Mouse (Mus musculus) kidney, adult 11 months (tissue): ENCODE measurements around the gene Mapk3.

Source experiments
- DNase-seq: peaks from one replicate; pipeline ENCODE4 v3.0.0; 2022

Mapk3 gene

DNA sequence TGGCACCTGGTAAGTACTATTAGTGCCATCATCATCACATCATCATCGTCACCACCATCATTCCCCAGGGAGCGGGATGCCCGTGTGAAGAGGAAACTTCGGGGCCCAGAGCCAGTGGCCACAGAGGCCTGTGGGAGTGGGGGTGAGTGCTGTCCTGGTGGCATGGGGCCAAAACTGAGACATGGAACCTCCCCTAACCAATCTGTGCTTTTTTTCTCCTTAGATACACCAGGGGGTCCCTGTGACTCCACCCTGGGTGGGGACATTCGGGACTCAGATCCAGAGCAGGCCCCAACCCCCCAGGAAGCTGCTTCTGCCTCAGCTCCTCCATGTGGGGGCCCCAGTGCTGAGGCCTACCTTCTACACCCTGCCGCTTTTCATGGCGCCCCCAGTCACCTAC is 25.1 kb downstream of the Mapk3 start:
- DNase-seq = no peak

DNA sequence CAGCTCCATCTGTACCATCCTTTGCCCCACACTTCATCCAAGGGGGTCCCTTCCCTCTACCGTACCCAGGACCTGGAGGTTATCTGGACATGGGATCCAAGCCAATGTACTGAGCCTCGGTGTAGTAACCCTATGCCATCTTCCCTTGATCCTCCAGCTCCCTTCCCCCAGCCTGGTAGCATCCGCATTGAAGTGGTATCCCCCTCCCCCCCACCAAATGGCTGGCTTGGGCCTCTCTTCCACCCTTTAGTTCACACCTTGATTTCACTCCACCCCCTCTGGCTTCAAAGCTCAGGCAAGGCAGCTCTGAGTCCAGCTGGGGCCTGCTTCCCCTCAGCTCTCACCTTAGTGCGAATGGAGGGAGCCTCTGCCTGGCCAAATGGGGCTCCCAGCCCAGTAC is 25.7 kb downstream of the Mapk3 start:
- no peak for DNase-seq

DNA sequence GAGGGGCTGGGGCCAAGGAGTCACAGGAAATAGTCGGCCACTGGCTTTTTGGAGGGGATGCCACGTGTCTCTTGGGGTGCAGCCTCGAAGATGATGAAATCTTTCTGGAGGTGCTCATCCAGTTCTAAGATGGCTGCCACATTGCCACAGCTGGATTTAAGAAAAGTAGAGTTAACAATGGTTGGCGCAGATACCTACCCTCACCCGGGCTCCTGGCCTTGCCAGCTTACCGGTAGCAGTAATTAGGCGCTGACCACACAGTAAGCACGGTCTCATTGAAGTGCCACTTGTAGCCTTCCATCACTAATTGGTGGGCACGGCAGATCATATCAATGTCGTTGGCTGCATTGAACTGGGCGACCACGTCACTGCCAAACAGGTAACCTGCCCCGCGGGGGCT is 26.7 kb downstream of the Mapk3 start:
- DNase-seq = no peak

DNA sequence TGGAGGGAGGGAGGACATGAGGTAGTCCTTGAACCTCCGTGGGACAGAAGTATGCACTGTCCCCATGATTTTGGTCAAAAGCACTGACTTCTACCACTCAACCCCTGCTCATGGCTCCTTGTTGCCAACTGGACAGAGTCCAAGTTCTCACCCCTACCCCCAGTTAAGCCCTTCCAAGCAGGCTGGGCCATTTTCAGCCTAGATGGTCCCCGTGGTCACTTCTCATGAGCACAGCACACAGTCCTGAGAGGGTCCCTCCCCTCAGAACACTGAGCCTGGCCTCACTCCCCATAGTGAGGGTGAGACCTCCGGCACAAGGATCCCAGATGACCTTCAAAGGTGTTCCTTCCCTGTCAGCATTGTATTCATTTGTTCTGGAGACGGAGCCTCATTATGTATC is 29.7 kb downstream of the Mapk3 start:
- DNase-seq = no peak

DNA sequence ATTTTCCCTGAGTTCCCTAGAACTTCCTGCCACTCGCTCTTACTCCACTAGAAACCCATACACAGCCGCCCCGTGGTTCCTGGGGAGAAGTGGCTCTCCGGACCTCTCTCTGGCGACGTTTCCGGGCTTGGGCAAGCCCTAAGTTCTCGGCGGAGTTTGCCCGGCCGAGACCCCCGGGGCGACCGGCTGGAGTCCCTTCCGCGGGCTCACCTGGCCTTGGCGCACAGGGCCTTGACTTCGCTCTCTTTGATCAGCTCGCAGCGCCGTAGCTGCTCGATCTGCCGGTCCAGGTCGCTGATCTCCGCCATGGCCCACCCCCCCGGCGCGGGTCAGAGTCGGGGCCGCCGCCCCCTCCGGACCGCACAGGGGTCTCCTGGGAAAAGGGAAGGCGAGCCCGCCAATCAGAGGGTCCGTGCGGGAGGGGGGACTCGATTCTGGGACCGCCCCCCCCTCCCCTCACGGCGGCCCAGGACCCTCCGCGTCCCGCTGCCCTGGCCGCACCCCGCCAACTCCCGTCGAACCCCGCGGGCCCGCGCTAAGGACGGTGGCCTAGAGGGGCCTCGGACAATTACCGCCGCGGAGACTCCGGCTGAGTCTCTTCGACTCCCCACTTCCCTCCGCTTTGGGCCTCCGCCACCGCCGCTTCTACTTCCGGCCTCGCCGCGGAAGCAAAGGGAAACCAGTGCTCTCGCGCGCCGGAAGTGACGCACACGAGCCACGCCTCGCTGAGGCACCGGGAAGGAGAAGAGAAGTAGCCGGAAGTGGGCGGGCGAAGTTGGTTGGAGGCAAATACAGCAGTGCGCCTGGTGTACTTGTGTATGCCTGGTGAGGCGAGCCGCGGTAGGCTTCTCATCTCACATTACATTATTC is 32.7 kb downstream of the Mapk3 start, which contains the start of gene Ppp4c:
TSS of gene Ppp4c (minus strand) at position 646 of the 870 bp plus-strand sequence.
- DNase-seq = peak; percentile 95

DNA sequence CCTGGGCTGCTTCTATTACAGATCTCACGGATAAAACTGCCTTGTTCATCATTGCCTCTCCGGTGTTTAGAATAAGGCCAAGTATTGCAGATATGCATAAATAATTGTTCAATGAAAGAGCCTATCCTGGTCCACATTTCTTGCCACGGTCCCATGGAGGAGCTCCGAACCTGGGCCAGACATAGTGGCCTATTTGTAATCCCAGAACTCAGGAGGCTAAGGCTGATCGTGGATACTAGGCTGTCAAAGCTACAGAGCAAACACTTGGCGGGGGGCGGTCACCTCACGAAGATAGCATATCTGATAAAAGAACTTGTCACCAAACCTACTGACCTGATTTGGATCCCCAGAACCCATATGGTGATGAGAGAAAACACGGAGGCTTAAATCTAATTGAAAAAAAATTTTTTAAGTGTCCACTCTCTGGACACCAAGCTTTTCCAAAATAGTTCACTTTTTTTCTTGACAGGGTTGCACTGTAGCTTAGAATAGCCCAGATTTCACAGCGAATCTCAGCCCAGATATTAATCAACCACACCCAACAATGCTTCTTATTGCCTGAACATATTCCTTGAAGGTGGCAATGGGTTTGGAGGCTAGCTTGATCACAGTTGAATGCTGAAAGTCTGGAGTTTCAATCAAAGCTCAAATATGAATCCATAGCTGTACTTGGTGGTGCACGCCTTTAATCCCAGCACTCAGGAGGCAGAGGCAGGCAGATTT is 33.5 kb downstream of the Mapk3 start:
- DNase-seq = no peak

DNA sequence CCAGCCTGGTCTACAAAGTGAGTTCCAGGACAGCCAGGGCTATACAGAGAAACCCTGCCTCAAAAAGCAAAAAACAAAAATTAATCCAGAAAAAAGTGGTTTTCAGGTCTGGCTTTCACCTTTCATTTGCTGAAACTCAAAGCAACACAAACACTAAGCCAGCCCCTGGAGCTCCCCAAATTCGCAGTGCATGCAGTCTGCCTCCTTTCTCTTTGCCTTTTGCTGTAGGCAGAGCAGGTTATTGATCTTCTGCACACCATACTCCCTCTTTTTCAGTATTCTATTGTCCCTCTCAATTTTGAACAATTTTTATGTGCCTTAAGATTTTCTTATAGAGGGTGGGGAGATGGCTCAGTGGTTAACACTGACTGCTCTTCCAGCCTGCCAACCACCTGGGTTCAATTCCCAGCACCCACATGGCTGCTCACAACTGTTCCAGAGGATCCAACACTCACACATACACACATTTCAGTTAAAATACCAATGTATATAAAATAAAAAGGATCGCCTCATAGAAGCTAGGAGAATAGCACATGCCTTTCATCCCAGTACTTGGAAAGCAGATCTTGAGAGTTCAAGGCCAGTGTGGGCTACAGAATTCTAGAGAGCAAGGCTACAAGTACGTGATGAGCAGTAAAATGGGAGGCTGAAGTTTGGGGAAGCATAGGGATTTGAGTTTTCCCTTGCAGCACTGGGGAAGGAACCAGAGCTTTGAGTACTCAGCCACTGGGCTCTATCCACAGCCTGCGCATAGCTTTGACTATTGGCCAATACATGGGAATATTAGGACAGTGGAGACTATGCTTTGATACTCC is 34.3 kb downstream of the Mapk3 start:
- DNase-seq = no peak

DNA sequence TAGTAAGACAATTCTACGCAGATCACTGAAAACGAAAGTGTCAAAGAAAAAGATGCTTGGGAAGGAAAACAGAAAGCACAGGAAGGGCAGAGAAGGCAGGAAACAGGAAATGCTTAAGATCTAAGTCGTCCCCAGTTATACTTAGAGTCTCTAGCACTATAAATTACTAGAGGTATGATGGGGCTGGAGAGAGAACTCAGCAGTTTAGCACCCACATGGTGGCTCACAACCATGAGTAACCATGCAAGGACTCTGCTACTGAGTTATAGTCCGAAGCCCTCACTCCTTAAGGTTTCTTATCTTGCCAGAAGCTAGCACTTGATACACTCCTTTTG is 34.8 kb downstream of the Mapk3 start:
- no peak for DNase-seq

DNA sequence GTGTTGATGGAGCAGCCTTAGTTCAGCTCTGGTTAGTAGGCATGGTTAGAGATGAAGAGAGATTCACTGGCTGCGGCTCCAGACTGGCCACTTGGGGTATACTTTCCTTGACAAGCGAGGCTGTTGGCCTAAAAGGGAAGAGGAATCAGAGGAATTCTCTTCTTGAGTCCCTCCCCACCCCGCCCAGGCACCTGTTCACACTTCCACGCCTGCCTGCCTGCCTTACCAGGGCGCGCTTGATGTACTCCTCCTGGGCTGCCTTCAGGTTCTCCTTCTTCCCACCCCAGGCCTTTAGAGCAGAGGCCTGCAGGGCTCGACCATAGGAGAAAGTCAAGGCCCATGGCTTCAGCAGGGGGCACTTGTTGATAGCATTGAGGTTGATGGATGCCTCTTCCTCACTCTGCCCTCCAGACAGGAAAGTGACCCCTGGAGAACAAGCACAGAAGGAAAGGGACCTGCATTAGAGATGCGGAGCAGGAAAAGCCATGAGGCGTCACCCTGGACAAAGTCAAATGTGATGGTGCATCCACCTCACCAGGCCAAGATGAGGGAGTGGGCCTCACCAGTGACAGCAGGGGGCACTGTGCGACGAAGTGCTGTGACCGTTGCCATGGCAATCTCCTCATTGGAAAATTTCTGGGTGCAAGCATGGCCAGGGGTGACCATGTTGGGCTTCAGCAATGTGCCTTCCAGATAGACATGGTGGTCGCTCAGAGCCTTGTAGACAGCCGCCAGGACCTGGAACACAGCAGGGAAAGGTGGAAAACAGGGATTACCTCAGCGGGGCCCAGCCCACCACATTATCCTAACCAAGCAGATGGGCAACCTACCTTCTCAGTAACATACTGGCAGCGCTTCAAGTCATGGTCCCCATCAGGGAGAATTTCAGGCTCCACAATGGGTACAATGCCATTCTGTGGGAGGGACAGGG is 36.3 kb downstream of the Mapk3 start:
- no peak for DNase-seq

DNA sequence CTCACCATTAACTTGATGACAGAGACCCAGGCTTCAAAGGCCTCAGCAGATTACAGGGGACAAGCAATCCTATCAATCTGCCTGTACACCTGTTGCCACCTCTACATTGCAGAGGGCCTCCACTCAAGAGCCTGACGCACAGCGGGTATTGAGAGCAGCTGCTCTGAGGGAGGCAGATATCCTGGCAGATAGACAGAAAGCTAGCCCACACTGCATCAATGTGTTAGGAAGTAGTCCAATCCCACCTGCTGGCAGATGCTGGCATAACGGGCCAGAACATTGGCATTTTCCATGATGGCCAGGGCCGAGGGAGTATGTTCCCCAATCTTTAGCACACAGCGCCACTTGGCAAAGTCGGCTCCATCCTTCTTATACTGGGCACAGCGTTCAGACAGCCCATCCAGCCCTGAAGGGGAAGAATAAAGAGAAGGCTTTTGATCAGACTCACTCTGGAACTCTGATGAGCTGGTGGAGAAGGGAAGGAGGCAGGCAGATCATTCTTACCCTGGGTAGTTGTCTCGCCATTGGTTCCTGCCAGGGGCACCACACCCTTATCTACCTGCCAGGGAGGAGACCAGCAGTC is 37.0 kb downstream of the Mapk3 start:
- no peak for DNase-seq

DNA sequence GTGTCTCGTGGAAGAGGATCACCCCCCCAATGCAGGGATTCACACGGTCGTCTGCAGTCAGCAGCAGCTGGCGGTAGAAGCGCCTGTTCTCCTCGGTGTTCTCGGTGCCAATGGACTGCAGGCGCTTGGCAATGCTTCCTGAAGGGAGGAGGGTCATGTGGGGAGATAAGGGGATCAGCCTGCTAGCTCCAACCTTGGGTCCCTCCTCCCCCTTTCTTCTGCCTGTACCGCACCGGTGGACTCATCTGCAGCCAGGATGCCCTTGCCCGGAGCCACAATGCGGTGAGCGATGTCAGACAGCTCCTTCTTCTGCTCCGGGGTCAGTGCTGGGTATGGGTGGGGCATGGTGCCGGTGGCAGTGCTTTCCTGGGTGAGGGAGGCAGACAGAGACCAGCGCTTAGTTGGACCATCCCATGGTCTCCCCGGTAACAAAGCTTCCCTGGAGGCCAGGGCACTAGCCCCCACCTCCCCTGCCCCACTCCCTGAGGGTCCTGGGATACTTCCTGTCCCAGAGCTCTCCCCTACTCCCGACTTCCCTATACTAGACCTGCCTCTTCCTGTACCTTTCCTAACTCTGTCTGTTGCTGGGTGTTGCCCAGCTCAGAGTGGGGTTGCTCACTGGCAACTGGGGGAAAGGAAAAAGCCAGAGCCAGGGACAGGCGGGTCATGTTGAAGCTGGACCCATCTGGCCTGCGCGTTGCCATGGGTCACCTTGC is 38.2 kb downstream of the Mapk3 start, which contains the start of gene Fam57b:
TSS of gene Fam57b (plus strand) at position 258 of the 716 bp plus-strand sequence.
- peak; percentile 55 for DNase-seq

DNA sequence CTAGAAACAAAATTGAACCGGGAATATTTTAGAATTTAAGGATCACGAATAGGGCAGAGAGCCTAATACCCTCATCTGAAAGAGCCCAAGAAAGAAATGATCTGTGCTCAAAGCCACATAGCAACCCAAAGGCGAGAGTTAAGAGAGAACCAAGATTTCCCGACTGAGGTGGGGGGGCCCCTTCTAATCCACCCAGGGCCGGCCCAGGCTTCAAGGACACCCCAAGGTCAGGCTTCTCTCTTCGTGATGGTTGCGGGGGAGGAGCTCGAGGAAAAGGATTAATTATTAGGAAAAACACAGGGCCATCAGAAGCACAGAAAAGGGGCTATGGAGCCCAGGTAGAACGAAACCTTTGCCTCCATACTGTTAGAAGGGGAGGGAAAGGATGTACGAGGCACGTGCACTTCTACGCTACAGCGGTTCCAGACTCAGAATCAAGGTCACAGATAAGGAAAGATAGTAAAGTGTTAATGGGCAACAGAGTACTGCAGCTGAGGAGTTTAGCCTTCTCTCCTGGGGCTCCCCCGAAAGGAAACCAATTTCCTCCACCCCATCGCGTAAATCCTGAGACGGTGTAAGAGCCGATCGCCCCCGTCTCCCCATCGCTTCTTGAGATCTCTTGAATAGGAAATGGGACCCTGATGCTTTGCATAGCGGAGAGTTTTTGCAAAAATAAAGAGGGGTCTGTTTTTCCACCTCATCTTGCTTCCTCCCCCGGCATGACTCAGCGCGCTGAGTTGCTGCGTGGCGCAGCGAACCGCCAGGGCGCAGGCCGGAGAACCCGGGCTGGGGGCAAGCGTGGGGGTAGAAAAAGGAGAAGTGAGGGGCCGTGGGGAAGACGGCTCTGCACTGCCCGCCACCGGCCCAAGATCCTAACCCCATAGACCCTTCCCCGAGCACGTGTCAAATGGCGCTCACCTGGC is 39.0 kb downstream of the Mapk3 start:
- DNase-seq = peak; percentile 57

DNA sequence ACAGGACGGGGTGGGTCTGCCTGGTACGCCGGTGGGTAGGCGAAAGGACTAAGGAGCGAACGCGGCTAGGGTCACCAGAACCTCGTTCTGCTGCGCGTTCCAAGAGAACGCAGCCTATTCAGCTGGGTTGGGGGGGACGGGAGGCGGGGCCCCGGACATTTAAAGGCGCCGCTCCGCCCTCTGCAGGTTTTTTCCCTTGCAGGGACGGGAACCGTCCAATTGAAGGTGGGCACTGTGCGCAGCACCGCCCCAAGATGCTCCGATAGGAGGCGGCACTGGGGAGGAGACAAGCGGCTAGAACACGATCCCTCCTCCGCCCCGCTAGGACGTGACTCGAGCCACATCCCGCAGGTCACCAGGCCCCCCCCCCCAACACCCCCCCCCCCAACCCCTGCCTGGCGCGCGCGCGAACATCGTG is 39.7 kb downstream of the Mapk3 start:
- DNase-seq = peak; percentile 99

DNA sequence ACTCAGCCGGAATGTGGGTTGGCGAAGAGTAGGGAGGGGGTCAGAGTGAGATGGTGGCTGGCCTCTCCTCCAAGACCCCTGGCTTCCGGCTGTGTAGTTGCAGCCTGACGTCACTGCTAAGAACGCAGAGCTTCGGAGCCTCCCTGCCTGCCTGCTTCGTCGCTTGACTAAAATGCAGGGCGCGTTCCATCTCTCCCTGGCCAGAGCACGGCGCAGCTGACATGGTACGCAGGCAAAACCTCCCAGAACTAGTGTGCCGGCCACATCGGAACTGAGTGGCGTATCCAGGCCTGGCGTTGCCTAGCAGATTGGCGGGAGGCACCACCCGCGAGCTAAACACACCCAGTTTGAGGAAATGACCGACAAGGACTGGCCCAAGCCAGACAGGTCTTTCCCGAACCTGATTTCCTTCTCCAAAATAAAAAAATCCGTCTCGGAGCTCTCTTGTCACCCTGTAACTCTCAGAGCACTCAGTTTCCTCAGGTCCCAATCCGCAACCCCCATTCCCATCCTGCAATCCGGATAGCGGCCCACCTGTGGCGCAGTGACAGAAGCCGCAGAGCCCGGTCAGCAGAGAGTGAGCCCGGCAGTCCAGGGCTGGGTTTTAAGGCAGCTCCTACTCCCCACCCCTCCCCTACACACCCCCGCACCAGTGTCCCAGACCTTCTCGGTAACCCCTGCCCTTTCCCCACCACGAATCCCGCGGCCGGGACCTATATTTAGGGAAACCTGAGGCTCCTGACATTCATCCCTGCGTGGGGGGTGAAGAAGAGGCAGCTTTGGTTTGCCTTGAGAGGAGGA is 40.3 kb downstream of the Mapk3 start:
- no peak for DNase-seq

DNA sequence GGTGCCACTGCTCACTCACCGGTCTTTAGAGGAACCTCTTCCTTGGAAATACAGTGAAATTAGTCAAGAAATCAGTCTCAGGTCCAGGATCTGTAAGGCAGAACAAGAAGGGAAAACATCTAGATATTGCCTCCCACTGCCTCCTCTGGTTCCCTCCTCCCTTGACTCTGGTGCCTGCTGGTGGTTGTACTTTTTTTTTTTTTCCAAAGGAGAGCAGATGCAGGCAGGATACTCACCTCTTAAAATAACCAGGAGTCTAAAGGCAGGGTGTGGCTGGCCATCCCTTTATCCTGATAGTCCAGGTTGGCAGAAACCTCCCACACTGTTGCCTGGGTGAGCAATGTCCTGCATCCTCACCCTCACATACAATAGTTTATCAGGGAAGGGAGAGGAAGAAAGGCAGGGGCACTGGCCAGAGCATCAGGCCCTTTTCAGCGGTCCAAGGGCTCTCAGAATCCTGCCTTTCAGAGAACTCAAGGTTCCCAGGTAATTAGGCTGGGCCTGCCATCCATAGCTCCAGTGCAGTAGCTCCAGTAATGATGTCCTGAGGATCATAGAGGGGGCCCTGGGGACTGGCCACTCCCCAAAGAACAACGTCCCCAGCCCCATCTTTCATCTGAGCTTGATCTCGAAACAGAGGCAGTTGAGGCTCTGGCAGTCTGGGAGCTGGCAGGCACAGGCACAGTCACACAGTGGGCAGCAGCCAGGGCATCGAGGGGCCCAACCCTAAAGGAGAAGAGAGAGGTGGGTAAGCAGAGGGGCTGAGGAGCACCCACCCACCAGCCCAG is 41.1 kb downstream of the Mapk3 start:
- no peak for DNase-seq

DNA sequence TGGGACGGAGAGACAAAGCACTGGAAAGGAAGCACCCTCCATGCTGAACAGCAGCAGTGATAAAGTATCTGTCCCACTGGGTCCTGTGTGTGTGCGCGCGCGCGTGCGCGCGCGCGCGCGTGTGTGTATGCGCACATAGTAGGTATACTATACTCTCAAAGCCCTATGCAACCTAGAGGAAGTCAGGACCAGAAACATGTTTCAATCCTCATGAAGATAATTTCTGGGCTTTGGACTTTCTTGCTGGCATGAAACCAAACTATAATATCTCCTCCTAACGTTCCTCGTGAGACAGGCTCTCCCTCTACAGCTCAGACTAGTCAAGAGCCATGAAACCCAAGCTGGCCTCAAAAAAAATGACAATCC is 41.6 kb downstream of the Mapk3 start:
- DNase-seq = no peak

DNA sequence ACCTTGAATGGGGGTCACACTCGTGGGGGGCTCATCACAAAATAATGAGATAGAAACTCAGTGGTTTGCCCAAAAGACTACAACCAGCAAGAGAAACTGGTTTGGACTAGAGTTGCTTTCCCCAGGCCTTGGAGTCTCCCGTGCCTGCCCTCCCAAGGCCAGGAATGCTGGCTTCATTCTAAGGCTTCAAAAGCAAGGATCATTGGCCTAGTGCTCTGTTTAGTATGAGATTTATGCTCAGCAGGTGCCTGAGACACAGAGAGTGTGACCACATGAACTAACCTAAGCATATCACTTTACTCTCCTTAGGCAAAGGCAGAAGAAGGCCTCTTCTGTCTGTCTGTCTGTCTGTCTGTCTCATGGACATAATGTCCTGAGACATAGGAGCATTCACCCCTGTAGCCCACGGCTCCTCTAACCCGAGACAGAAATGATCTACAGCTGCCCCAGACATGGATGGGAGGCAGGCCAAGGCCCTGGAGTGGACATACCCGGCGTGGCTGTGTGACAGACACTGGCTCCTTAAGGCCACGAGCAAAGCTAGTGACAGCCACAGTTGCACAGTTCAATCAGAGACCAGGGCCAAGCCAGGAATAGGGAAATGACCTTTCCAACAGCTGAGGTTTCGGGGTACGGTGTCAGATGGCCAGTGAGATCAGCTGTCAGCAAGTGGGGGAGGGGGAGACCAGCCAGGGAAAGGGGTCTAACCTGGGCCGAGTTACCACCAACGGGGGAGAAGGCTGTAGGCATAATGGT is 42.9 kb downstream of the Mapk3 start:
- no peak for DNase-seq

DNA sequence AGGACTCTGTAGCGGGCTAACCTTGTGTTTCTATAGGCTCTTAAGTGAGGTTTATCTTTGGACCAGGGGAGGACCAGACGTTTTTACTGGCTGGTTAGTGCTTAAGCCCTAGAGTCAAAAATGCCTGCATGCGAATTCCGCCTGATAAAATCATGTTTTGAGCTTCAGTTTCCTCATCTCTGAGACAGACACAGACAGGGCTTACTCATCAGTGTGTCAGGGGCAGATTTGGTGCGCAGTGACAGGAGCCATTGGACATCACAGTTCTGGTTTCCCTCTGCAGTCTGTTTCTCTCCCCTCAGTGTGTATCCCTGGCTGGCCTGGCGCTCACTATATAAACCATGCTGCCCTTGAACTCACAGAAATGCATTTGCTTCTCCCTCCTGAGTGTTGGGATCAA is 43.8 kb downstream of the Mapk3 start:
- no peak for DNase-seq
